Mouse (Mus musculus): ENCODE results near the gene Des.

- TF ChIP-seq POLR2A (IDR thresholded peaks at IDR 0.05; ENCODE audit: insufficient read length, low read depth) (peak; percentile 27), SRF (IDR thresholded peaks at IDR 0.05; ENCODE audit: control insufficient read depth, insufficient read length, low read depth) (no peak), TCF12 (IDR thresholded peaks at IDR 0.05; ENCODE audit: insufficient read depth, poor library complexity, severe bottlenecking) (no peak), MYOD1 (IDR thresholded peaks at IDR 0.05; ENCODE audit: control insufficient read depth in 1 of 3, insufficient read length in 2 of 3, low read depth in 2 of 3) (no peak), CEBPB (IDR thresholded peaks at IDR 0.05; ENCODE audit: insufficient read depth, poor library complexity, severe bottlenecking) (no peak), MYOG (IDR thresholded peaks at IDR 0.05; ENCODE audit: control insufficient read depth in 1 of 3, insufficient read depth in 1 of 3, insufficient read length in 2 of 3, low read depth in 2 of 3) (no peak), USF1 (IDR thresholded peaks at IDR 0.05; ENCODE audit: low read depth) (no peak)
Observed at GRCm38 (mm10) chr1:75369360-75369983, 9.3 kb downstream of the Des start.
